Mouse (Mus musculus) frontal cortex, adult 2 months (tissue): Measurements from ENCODE around the gene Lsp1. TPM values are rescaled to one million over a fixed set of nuclear protein-coding genes. Genes with fewer than 3 reads are reported as not detected.

ENCODE experiments used
- DNase-seq, 2 experiments: peaks; one replicate each; pipeline ENCODE4 v3.0.0; 2022; ENCODE audit warnings: low spot score in 1 of 2; ENCODE audit errors: extremely low spot score in 1 of 2
- polyA plus RNA-seq: library from polyadenylated mRNA; depleted of rRNA; stranded (reverse); fragments of >200 nt; gene quantifications from 2 replicates; pipeline ENCODE4 v1.2.3, GENCODE M21; 2012; rRNA removed

The Lsp1 gene
- polyA plus RNA-seq, 1 experiment = 11.0 TPM

DNA sequence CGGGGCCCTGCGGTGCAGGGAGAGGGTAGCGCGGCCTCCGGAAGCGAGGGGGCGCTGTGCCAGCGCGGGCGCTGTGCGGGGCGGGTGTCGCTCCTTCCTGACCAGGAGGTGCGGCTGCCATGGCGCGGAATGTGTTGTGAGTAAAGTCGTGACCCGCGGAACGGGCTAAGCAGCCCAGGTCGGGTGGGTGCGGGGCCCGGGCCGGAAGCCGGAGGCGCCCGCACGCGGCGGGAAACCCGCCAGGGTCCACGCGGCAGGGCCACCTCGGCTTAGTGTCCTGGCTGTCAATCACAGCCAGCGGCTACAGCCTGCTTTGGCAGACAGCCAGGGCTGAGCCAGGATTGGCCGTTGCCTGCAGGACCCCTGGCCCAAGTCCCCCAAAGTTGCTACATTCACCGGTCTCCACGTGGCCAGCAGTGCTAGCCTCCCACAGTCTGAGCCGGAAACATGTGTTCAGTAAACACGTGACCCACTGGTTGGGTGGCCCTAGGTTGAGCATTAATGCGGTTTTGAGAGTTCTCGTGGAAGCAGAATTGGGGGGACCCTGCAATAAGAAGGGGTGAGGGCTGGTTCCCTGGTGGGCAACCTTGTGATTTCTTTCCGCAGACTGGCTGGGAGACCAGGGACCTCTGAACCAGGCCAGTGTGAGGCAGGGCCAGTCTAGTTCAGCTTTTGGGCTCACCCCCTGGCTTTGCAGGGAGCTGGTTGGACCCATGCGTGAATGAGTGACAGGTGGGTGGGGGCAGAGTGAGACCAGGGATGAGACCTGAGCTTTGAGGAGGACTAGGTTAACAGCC is 72.6 kb downstream of the Lsp1 start:
- peak; percentile 40 to 89 for DNase-seq

DNA sequence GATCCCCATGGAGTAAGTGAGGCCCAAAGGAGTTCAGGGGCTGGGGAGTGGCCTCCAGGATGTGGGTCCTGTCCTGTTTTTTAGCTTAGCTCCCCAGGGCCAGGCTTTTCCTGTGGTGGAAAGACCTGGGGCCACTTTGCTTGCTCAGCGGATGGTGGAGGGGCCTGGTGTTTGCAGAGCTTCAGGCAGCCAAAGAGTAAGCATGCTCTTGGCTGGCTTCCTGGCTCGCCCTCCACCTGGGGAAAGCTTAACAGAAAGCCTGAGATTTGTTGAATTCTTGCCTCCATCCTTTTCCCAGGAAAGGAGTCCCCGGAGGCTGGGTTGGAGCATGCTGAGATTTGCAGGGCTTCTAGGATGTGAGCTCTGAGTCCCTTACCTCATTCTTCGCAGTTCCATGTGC is 74.5 kb downstream of the Lsp1 start:
- no peak for DNase-seq

DNA sequence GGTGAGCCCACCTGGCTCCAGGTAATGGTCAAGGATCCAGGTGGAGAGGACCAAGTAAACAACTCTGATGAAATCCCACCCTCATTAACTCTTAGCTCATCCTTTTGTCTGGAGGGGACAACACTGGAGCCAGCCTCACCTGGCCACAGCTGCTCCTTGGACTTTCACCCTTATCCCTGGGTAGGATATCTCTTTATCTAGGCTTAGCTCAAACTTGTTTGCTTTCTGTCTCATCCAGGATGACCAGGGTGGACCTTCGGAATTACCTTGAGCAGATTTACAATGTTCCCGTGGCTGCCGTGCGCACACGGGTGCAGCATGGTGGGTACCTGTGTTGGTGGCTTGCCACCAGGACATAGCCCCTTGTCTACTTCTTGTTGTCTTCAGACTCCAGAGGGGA is 75.2 kb downstream of the Lsp1 start:
- DNase-seq = no peak

- no peak for DNase-seq
Observed at GRCm38 (mm10) chr7:142537181-142537580, 76.6 kb downstream of the Lsp1 start.

GRCm38 (mm10) chr7:142537879-142538278 is 77.3 kb downstream of the Lsp1 start:
- peak in 1 of 2 experiments; percentile 75 for DNase-seq

DNA sequence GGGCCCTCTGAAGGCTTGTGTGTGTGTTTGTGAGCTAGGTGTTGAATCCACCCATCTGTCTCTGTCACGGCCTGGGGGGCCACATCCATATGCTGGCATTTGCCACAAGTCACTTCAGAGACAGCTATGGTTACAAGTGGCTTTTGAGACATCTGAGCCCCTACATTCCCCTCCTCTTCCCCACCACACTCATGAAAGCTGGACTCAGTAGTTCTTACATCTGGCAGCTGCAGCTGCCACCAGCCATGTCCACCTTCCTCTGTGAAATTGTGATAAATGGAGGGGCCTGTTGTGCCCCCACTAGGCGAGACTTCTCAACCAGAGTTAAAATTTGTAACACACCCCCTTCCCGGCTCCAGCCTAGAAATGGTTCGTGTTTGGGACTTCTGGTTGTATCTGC is 77.7 kb downstream of the Lsp1 start:
- DNase-seq = no peak

DNA sequence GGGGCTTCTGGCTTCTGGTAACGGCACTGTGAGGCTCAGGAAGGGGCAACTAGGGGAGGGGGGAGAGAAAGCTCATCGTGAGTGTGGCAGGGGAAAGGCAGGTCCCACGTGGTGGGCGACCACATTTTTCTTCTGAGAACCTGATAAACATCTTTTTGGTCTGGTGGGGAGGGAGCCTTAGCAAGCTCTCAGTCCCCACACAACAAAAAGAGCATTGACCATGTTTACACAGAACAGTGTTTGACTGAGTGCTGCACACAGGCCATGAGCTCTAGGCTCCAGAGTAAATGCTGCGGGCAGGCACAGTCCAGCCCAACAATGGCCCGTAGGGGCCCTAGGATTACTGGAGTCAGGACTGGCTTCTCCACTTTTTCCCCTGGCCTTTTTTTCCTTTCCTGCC is 78.2 kb downstream of the Lsp1 start:
- DNase-seq = no peak

DNA sequence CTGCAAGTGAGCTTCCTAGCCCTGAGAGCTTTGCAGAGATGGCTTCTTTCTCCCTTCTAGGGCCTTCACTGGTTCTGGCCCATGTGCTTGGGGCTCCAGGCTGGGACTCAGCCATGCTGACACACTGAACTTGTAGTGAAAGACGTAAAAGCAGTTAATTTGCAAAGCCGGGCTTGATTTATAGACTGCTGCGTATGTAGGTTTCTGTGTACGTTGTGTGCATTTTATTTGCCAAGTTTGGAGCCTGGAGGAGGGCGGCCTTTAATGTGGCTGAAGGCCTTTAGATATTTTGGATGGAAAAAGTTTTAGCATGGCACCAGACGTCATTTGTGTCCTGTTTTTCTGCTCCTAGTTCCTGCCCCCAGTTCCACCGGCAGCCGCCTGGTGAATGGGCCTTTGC is 79.2 kb downstream of the Lsp1 start:
- no peak for DNase-seq

DNA sequence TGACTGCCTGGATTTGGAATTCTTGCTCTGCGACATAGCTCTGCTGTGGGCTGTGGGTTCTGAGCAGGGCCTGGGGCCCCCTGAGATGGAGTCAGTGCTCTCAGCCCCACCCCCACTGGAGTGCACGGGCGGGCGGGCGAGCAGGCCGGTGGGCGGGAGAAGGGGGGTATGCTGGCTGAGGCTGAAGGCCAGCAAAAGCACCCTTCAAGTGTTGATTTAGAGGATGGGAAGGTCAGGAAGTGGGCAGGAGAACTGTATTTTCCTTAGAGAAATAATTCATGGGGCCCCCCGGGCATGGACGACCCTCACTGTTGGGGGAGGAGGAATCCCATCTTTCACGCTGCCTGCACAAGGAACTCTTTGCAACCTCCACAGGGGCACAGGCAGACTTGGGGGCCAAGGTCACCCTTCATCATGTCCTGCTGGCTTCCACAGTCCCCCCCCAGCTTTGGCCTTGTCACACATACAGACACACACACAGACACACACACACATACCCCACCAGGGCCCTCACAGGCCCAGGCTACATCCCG is 82.2 kb downstream of the Lsp1 start:
- no peak for DNase-seq

Other genes with a start within 250 kb of the Lsp1 start
- not detected in 2 replicates for gene Gm7579, start 248.9 kb upstream of the Lsp1 start, polyA plus RNA-seq
- gene Krtap5-5, start 230.8 kb upstream of the Lsp1 start, polyA plus RNA-seq = not detected in 2 replicates
- gene Gm40460, start 219.7 kb upstream of the Lsp1 start, polyA plus RNA-seq = not detected in 2 replicates
- gene Gm2431, start 202.5 kb upstream of the Lsp1 start, polyA plus RNA-seq = not detected in 2 replicates
- gene Gm4559, start 186.4 kb upstream of the Lsp1 start, polyA plus RNA-seq = not detected in 2 replicates
- gene Krtap5-1, start 163.7 kb upstream of the Lsp1 start, polyA plus RNA-seq = 0.21 TPM in 1 of 2 replicates, not detected in the other
- not detected in 2 replicates for gene Krtap5-4, start 157.3 kb upstream of the Lsp1 start, polyA plus RNA-seq
- gene Ifitm10, start 87.1 kb upstream of the Lsp1 start, polyA plus RNA-seq = 36.7 and 45.5 TPM in 2 replicates
- 0.17 and 0.40 TPM in 2 replicates for gene Gm49369, start 78.1 kb upstream of the Lsp1 start, polyA plus RNA-seq
- 383 and 391 TPM in 2 replicates for gene Ctsd, start 72.8 kb upstream of the Lsp1 start, polyA plus RNA-seq
- not detected in 2 replicates for gene Syt8, start 26.0 kb upstream of the Lsp1 start, polyA plus RNA-seq
- gene Tnni2, start 19.0 kb upstream of the Lsp1 start, polyA plus RNA-seq = 1.7 and 2.0 TPM in 2 replicates
- 0.50 and 1.8 TPM in 2 replicates for gene Tnnt3, start 38.0 kb downstream of the Lsp1 start, polyA plus RNA-seq
- 81.6 and 81.9 TPM in 2 replicates for gene Mrpl23, start 71.9 kb downstream of the Lsp1 start, polyA plus RNA-seq
- gene Igf2, start 206.0 kb downstream of the Lsp1 start, polyA plus RNA-seq = 60.6 and 81.1 TPM in 2 replicates
- 0.10 and 0.27 TPM in 2 replicates for gene Gm49394, start 209.1 kb downstream of the Lsp1 start, polyA plus RNA-seq